Mouse (Mus musculus) thymus, postnatal 0 days (tissue): ENCODE measurements at regions not wholly inside any gene's neighbourhood (a gene's known extent, or its start where the extent isn't known, plus 50 kb on each side); places are given as distances from the start of the nearest gene placed in this dataset.

ENCODE experiments used
- DNase-seq: peaks from one replicate; pipeline ENCODE4 v3.0.0-alpha.2; 2015; ENCODE audit warnings: low spot score

- DNase-seq: no peak
Measured at GRCm38 (mm10) chr8:77774551-77775335, 50.5 kb upstream of the Ednra start.

GRCm38 (mm10) chr8:77775526-77775925 lies 51.3 kb upstream of the Ednra start:
- DNase-seq: no peak

GRCm38 (mm10) chr8:77777597-77777996 lies 53.3 kb upstream of the Ednra start:
- no peak for DNase-seq

DNA sequence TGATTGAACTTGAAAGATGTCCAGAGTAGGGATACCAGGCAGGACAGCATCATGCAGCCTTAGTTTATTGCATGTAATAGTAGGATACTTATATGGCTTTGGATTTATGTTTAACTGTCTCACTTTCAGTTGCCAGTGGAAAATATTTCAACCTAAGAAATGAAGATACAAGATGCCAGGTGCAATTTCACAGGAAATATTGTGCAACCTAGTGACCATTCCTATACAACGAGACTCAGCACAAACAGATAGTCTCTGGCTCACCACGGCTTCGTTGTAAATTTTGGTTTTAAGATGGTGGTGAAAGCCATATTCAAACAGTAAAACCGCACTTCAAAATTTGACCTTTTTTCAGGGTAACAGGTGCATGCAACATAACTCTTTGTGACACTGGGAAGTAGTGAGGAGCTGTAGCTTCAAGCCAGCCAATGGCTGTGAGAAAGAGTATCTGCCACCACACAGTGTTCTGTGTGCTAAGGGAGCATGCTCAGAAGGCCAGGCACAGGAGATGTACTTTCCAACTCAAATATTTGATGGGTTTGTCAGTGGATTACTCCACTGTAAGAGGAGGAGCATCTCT lies 61.5 kb upstream of the Ednra start:
- DNase-seq: peak; percentile 17

DNA sequence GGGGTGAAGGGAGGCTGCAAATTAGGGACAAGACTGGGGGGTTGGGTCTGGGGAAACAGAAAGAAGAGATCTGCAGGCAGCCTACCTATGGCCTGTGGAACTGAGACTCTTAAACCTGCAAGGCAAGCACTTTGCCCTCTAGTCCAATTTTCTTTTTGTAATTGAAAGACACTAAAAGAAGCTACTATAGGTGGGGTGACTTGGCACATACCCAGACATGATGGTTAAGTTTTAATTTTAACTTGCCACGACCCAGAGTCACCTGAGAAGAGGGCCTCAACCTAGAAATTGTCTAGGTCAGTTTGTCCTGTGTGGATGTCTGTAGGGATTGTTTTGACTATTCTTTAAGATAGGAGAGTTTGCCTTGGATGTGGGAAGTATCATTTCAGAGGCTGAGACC lies 70.6 kb upstream of the Ednra start:
- DNase-seq: no peak

GRCm38 (mm10) chr8:77803147-77803903 lies 79.1 kb upstream of the Ednra start:
- DNase-seq: no peak

GRCm38 (mm10) chr8:77804536-77804935 lies 80.3 kb upstream of the Ednra start:
- DNase-seq: no peak

DNA sequence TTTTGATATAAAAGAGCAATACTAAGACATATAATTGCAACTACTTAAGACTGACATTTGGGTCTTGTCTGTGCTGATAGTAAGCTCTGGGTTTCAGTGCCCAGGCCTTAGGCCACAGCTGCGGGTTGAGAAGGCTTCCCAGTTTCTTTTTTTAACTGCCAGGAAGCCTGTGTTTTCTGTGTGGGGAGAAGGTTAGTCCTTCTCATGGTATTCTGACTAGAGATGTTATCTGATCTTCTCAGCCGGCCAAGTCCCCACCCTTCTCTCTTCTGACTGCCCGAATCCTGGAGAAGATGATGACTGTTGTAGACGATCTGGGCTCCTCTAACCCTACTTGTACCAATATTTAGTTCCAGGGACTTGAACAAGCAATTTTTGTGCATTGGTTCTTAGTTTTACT lies 80.7 kb upstream of the Ednra start:
- DNase-seq: no peak

- DNase-seq: no peak
Measured at GRCm38 (mm10) chr8:77805657-77806056, 81.4 kb upstream of the Ednra start.

- DNase-seq: no peak
Measured at GRCm38 (mm10) chr8:77814796-77815647, 90.8 kb upstream of the Ednra start.

- no peak for DNase-seq
Measured at GRCm38 (mm10) chr8:77815648-77815971, 91.3 kb upstream of the Ednra start.

DNA sequence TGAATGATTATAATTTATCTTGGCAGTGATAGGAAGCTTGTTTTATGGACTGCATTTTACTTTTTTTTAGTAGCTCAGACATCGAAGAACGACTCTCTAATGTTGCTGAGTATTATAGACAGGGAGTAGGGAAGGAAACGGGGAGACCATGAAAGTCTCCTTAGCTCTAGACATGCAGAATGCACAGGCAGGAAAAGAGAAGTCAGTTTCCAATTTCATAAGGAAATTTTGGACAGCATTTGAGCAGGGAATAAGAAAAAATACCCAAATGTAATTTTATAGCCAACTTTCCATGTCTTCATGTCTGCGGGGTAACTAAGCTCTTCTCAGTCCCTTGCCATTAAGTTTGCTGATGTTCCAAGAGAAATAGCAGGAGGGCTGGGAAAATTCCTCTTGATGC lies 92.0 kb upstream of the Ednra start:
- no peak for DNase-seq

GRCm38 (mm10) chr8:77825786-77826185 lies 101.5 kb upstream of the Ednra start:
- DNase-seq: no peak

- no peak for DNase-seq
Measured at GRCm38 (mm10) chr8:77826255-77826654, 102.0 kb upstream of the Ednra start.

DNA sequence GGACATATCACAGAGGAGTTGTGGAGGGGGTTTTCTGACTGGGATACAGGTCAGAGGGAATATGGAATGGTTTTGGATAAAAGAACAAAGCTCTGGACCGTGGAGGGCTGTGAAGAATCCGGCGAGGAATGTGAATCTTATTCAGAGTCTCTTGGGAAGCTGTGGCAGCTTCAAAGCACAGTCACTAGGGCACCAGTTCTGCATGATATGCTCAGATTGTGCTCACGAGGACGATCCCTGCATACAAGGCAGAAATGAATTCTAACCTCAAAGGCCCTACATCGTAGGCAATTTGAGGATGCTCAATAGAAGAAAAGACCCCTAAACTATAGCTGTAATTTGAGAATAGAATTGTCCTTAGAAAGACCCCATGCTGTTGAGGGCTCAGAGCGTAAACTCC lies 103.8 kb upstream of the Ednra start:
- no peak for DNase-seq

- no peak for DNase-seq
Measured at GRCm38 (mm10) chr8:77829126-77829748, 105.0 kb upstream of the Ednra start.

DNA sequence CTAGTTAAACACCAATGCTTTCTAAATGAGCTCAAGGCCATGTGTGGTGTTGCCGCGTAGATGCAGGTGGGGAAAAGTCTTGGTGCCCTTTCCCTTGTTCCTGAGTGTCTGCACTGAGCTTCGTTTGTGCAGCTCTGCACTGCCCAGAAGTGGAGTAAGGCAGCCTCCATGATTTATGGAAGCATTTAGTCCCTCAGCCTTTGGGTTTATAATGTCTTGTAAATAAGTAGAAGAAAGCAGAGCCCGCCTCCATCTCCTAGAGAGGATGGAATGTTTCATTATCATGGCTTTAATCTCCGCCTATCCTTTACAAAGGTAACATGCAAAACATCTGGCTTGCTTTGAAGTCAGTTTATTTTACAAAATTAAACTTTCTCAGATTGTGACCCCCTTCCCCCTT lies 105.5 kb upstream of the Ednra start:
- DNase-seq: no peak

- no peak for DNase-seq
Measured at GRCm38 (mm10) chr8:77834283-77834682, 110.0 kb upstream of the Ednra start.

- no peak for DNase-seq
Measured at GRCm38 (mm10) chr8:77836902-77837489, 112.7 kb upstream of the Ednra start.

DNA sequence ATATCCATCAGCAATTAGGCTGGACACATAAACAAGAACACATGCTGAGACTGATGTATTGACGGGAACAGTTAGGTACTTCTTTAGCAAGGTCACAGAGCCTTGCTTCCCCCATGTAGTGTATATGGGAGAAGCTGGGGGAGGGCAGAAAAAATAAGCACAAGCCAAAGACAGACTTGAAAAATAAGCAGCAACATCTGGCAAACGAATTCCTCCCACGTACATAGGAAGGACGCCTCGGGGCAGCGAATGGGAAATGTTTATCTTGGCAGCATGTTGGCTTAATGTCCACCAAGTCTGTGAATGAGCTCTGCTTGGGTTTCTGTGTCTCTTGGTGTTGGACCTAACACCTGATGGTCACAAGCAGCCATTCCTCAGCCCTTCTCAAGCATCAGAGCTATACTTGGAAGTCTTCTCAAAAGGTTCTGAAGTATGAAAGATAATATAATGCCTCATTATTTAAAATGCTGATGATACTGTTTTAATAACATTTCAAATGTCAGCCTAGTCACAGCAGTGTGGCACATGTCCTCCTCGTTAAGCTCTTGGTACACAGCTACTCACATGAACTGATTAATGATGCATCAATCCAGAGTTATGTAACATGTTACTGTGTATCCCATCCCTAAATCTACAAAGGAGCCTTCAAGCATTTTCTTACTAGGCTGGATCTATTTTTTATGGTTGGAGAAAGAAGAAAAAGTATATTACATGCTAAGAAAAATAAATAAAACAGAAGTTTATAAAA lies 118.3 kb upstream of the Ednra start:
- no peak for DNase-seq
